Mouse (Mus musculus): Measurements from ENCODE around the gene Dcaf1. TPM values are rescaled to one million over a fixed set of nuclear protein-coding genes. Genes with fewer than 3 reads are reported as not detected.

The Dcaf1 gene
- polyA plus RNA-seq, 1 experiment from 2014 or later, result 19.2 TPM

DNA sequence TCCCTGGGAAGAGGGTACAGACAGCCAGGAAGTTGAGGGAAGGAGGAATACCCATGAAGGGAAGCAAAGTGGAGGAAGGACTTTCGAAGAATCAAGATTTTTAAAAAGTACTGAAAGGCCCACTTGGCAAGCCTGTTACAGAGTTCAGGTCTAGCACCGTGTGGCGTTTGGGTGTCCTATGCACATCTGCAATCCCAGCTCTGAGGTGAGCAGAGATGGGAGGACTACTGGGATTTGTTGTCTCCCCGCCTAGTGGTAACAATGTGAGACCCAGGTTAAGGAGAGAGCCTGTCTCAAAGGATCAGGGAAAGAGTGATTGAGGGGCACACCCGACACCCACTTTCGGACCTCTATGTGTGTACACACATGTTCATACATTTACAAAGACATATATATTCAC, 93.2 kb downstream of the Dcaf1 start:
- Histone ChIP-seq H3K36me3 (peaks cover 35% of the 10 kb centered on the region), H3K27ac (replicated peaks) (no peak overlapping the region), H3K4me2 (no peak overlapping the region), H3K4me1 (replicated peaks) (no peaks in the 10 kb centered on the region), H3K9ac (no peak overlapping the region), H3K9me3 (no peaks in the 10 kb centered on the region), H3K4me3 (no peak overlapping the region), H3K27me3 (no peaks in the 10 kb centered on the region)
- no peak for ATAC-seq (ENCODE audit: low FRiP score, low read depth)
- 89% methylated on average over 6 of the region's 6 CpGs for WGBS

Other genes with a start within 250 kb of the Dcaf1 start
- gene Iqcf6, start 195.3 kb upstream of the Dcaf1 start, polyA plus RNA-seq (2015; fragmentation: Nextera tagmentation; extraction: Ambion mirVana), result not detected in 2 replicates
- 8.7 and 9.7 TPM in 2 replicates for gene Grm2, start 165.8 kb upstream of the Dcaf1 start, polyA plus RNA-seq (2015; fragmentation: Nextera tagmentation; extraction: Ambion mirVana)
- gene Tex264, start 135.9 kb upstream of the Dcaf1 start, polyA plus RNA-seq (2015; fragmentation: Nextera tagmentation; extraction: Ambion mirVana), result 69.6 and 79.0 TPM in 2 replicates
- gene Rad54l2, start 32.7 kb upstream of the Dcaf1 start, polyA plus RNA-seq (2015; fragmentation: Nextera tagmentation; extraction: Ambion mirVana), result 6.1 and 7.4 TPM in 2 replicates
- 18.5 and 18.8 TPM in 2 replicates for gene Rbm15b, start 65.6 kb downstream of the Dcaf1 start, polyA plus RNA-seq (2015; fragmentation: Nextera tagmentation; extraction: Ambion mirVana)
- gene Manf, start 70.1 kb downstream of the Dcaf1 start, polyA plus RNA-seq (2015; fragmentation: Nextera tagmentation; extraction: Ambion mirVana), result 180 and 185 TPM in 2 replicates